Mouse (Mus musculus): Measurements from ENCODE around the gene Shc2. TPM values are rescaled to one million over a fixed set of nuclear protein-coding genes. Genes with fewer than 3 reads are reported as not detected.

The Shc2 gene
- polyA plus RNA-seq, 1 experiment from 2014 or later, result 9.4 TPM

- H3K9ac ChIP-seq (ENCODE audit: low read length), result no peak overlapping the region
- DNase-seq (ENCODE audit: low spot score), result no peak
- H3K4me2 ChIP-seq (ENCODE audit: low read depth, low read length, severe bottlenecking), result no peak overlapping the region
- H3K36me3 ChIP-seq (ENCODE audit: control insufficient read depth, insufficient read depth, low read length), result no peaks in the 10 kb centered on the region
- ATAC-seq (replicated peaks; ENCODE audit: low FRiP score), result no peak
- no peaks in the 10 kb centered on the region for H3K9me3 ChIP-seq (ENCODE audit: control insufficient read depth, low read length)
- peaks cover 1% of the 10 kb centered on the region; the same call in 1 of the 2 replicates for H3K27me3 ChIP-seq (ENCODE audit: control insufficient read depth, insufficient read depth, low read length)
- H3K4me3 ChIP-seq (ENCODE audit: low read depth, low read length), result no peak overlapping the region
- WGBS, result 87% methylated on average over 6 of the region's 6 CpGs
- no peaks in the 10 kb centered on the region for H3K4me1 ChIP-seq (replicated peaks; ENCODE audit: control insufficient read depth, insufficient read depth, low read length)
- H3K27ac ChIP-seq (ENCODE audit: low read depth, low read length), result no peak overlapping the region
These were observed 52.6 kb downstream of the Shc2 start for GRCm38 (mm10) chr10:79585136-79585535.

DNA sequence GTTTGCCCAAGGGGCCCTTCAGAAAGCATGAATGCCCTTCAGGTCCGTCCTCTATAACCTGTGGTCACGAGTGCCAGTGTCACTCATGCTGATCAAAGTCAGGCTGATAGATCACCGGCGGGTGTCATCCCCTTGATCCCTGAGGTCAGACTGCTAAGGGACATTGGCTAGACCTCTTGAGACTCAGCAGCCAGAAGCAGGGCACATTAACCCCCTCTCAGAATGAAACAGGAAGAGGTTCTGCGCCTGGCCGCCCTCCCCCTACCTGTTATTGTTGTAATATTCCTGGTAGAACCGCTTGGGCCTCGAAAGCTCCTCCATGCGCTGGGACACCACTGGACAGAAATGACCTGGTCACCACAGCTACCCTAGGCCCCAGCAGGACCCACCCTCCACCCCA is 53.3 kb downstream of the Shc2 start:
- DNase-seq (ENCODE audit: low spot score) (peak; percentile 40), ATAC-seq (replicated peaks; ENCODE audit: low FRiP score) (no peak)
- peaks cover 2% of the 10 kb centered on the region; the same call in 1 of the 2 replicates for H3K27me3 ChIP-seq (ENCODE audit: control insufficient read depth, insufficient read depth, low read length)
- 84% methylated on average over 9 of the region's 9 CpGs for WGBS
- no peaks in the 10 kb centered on the region for H3K36me3 ChIP-seq (ENCODE audit: control insufficient read depth, insufficient read depth, low read length)
- no peak overlapping the region for H3K4me2 ChIP-seq (ENCODE audit: low read depth, low read length, severe bottlenecking)
- no peak overlapping the region for H3K4me3 ChIP-seq (ENCODE audit: low read depth, low read length)
- H3K9me3 ChIP-seq (ENCODE audit: control insufficient read depth, low read length), result no peaks in the 10 kb centered on the region
- H3K27ac ChIP-seq (ENCODE audit: low read depth, low read length), result no peak overlapping the region
- no peaks in the 10 kb centered on the region for H3K4me1 ChIP-seq (replicated peaks; ENCODE audit: control insufficient read depth, insufficient read depth, low read length)
- H3K9ac ChIP-seq (ENCODE audit: low read length), result no peak overlapping the region

DNA sequence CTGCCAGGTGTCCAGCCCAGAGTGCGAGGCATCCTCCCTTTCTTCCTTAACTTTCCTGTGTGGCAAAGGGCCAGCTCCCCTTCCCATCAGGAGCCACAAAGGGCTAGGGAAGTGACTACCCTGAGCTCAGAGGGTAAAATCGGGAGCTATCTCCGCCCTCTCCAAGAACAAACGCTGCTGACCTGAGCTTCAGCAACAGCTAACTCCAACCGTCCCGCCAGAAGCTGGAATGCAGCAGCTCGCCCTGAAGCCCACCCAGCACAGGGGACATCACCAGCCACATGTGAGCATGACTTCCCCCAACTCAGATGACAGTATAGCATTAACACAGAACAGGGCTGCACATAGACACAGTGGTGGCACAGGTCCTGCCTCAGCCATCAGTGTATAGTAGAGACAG is 53.7 kb downstream of the Shc2 start:
- Histone ChIP-seq H3K9me3 (ENCODE audit: control insufficient read depth, low read length) (no peaks in the 10 kb centered on the region), H3K4me2 (ENCODE audit: low read depth, low read length, severe bottlenecking) (no peak overlapping the region), H3K36me3 (ENCODE audit: control insufficient read depth, insufficient read depth, low read length) (no peaks in the 10 kb centered on the region), H3K27me3 (ENCODE audit: control insufficient read depth, insufficient read depth, low read length) (peaks cover 2% of the 10 kb centered on the region; the same call in 1 of the 2 replicates), H3K4me3 (ENCODE audit: low read depth, low read length) (no peak overlapping the region), H3K4me1 (replicated peaks; ENCODE audit: control insufficient read depth, insufficient read depth, low read length) (no peaks in the 10 kb centered on the region), H3K27ac (ENCODE audit: low read depth, low read length) (no peak overlapping the region), H3K9ac (ENCODE audit: low read length) (no peak overlapping the region)
- ATAC-seq (replicated peaks; ENCODE audit: low FRiP score), result no peak
- peak; percentile 46 for DNase-seq (ENCODE audit: low spot score)
- WGBS, result 72% methylated on average over 7 of the region's 7 CpGs

GRCm38 (mm10) chr10:79581501-79581900 is 56.2 kb downstream of the Shc2 start:
- Histone ChIP-seq H3K9me3 (ENCODE audit: control insufficient read depth, low read length) (no peaks in the 10 kb centered on the region), H3K36me3 (ENCODE audit: control insufficient read depth, insufficient read depth, low read length) (no peaks in the 10 kb centered on the region), H3K9ac (ENCODE audit: low read length) (no peak overlapping the region), H3K27me3 (ENCODE audit: control insufficient read depth, insufficient read depth, low read length) (peaks cover 2% of the 10 kb centered on the region; the same call in 1 of the 2 replicates), H3K4me1 (replicated peaks; ENCODE audit: control insufficient read depth, insufficient read depth, low read length) (no peaks in the 10 kb centered on the region), H3K4me2 (ENCODE audit: low read depth, low read length, severe bottlenecking) (no peak overlapping the region), H3K4me3 (ENCODE audit: low read depth, low read length) (no peak overlapping the region), H3K27ac (ENCODE audit: low read depth, low read length) (no peak overlapping the region)
- ATAC-seq (replicated peaks; ENCODE audit: low FRiP score), result no peak
- DNase-seq (ENCODE audit: low spot score), result peak; percentile 41
- WGBS, result 87% methylated on average over 8 of the region's 8 CpGs

GRCm38 (mm10) chr10:79580811-79581210 is 56.9 kb downstream of the Shc2 start:
- 38% methylated on average over 6 of the region's 6 CpGs for WGBS
- no peak overlapping the region for H3K4me2 ChIP-seq (ENCODE audit: low read depth, low read length, severe bottlenecking)

DNA sequence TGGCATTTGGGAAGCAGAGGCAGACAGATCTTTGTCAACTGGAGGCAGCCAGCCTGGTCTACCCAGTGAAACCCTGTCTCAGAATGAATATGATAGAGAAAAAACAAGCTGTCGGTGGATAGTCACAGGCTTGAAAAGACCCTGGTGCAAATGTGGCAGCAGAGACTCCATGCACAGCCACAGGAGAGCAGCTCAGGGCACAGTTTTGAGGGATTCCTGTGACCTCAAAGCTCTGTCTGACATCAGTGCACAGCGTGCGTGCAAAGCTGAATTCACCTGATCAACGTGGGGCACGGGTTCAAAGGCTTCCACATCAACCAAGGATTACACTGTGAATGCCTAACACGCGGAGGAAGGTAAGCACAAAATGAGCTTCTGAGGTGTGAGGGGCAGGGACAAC is 57.4 kb downstream of the Shc2 start:
- H3K4me2 ChIP-seq (ENCODE audit: low read depth, low read length, severe bottlenecking), result no peak overlapping the region
- H3K9me3 ChIP-seq (ENCODE audit: control insufficient read depth, low read length), result no peaks in the 10 kb centered on the region
- ATAC-seq (replicated peaks; ENCODE audit: low FRiP score) (no peak), DNase-seq (ENCODE audit: low spot score) (peak; percentile 37)
- H3K36me3 ChIP-seq (ENCODE audit: control insufficient read depth, insufficient read depth, low read length), result no peaks in the 10 kb centered on the region
- H3K27ac ChIP-seq (ENCODE audit: low read depth, low read length), result no peak overlapping the region
- H3K4me3 ChIP-seq (ENCODE audit: low read depth, low read length), result no peak overlapping the region
- peaks cover 2% of the 10 kb centered on the region; the same call in 1 of the 2 replicates for H3K27me3 ChIP-seq (ENCODE audit: control insufficient read depth, insufficient read depth, low read length)
- 69% methylated on average over 7 of the region's 7 CpGs for WGBS
- H3K9ac ChIP-seq (ENCODE audit: low read length), result no peak overlapping the region
- H3K4me1 ChIP-seq (replicated peaks; ENCODE audit: control insufficient read depth, insufficient read depth, low read length), result no peaks in the 10 kb centered on the region

More at GRCm38 (mm10) chr10:79580811-79581210, 56.9 kb downstream of the Shc2 start:
- peaks cover 2% of the 10 kb centered on the region; the same call in 1 of the 2 replicates for H3K27me3 ChIP-seq (ENCODE audit: control insufficient read depth, insufficient read depth, low read length)
- no peak overlapping the region for H3K27ac ChIP-seq (ENCODE audit: low read depth, low read length)
- H3K4me1 ChIP-seq (replicated peaks; ENCODE audit: control insufficient read depth, insufficient read depth, low read length), result no peaks in the 10 kb centered on the region
- DNase-seq (ENCODE audit: low spot score) (peak; percentile 82), ATAC-seq (replicated peaks; ENCODE audit: low FRiP score) (no peak)
- no peak overlapping the region for H3K4me3 ChIP-seq (ENCODE audit: low read depth, low read length)
- H3K9me3 ChIP-seq (ENCODE audit: control insufficient read depth, low read length), result no peaks in the 10 kb centered on the region
- no peak overlapping the region for H3K9ac ChIP-seq (ENCODE audit: low read length)
- no peaks in the 10 kb centered on the region for H3K36me3 ChIP-seq (ENCODE audit: control insufficient read depth, insufficient read depth, low read length)

DNA sequence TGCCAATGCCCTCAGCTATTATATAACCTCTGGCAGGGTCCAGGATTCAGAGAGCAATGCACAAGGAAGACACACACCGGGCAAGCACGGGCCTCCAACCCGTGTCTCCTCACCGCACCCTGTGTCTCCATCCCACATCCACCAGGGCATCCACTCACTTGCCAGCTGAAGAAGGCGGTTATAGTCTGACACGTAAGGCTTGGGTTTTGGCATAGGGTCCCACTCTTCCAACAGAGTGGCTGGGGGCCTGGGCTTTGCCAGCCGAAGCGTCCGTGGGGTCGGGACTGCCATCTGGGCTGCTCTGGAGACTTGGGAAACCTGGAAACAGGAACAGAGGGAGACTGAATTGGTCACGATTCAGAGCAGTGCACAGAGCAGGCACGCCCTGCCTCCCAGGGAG is 57.9 kb downstream of the Shc2 start:
- Histone ChIP-seq H3K4me2 (ENCODE audit: low read depth, low read length, severe bottlenecking) (no peak overlapping the region), H3K4me3 (ENCODE audit: low read depth, low read length) (no peak overlapping the region), H3K4me1 (replicated peaks; ENCODE audit: control insufficient read depth, insufficient read depth, low read length) (no peaks in the 10 kb centered on the region), H3K9me3 (ENCODE audit: control insufficient read depth, low read length) (no peaks in the 10 kb centered on the region), H3K27ac (ENCODE audit: low read depth, low read length) (no peak overlapping the region), H3K9ac (ENCODE audit: low read length) (no peak overlapping the region), H3K36me3 (ENCODE audit: control insufficient read depth, insufficient read depth, low read length) (no peaks in the 10 kb centered on the region), H3K27me3 (ENCODE audit: control insufficient read depth, insufficient read depth, low read length) (peaks cover 2% of the 10 kb centered on the region; the same call in 1 of the 2 replicates)
- WGBS, result 81% methylated on average over 12 of the region's 12 CpGs
- DNase-seq (ENCODE audit: low spot score), result peak; percentile 45
- ATAC-seq (replicated peaks; ENCODE audit: low FRiP score), result no peak

DNA sequence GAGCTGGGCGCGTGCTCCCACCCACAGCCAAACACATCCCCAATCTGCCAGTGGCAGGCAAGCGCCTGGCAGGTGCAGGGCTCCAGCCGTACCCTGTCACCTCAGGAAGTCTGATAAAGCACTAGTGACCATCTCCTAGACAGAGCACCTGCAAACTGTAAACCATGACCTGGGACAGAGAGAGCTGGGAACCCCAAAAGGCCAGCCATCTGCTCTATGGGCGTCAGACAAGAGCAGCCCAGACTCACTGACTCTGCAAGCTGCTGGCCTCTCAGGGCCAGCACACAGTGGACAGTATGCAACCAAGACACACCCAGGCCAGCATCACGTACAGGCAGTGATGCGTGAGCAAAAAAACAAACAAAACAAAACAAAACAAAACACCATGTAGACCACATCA is 58.8 kb downstream of the Shc2 start:
- Histone ChIP-seq H3K27me3 (ENCODE audit: control insufficient read depth, insufficient read depth, low read length) (peaks cover 2% of the 10 kb centered on the region; the same call in 1 of the 2 replicates), H3K27ac (ENCODE audit: low read depth, low read length) (no peak overlapping the region), H3K4me2 (ENCODE audit: low read depth, low read length, severe bottlenecking) (no peak overlapping the region), H3K4me3 (ENCODE audit: low read depth, low read length) (no peak overlapping the region), H3K4me1 (replicated peaks; ENCODE audit: control insufficient read depth, insufficient read depth, low read length) (no peaks in the 10 kb centered on the region), H3K36me3 (ENCODE audit: control insufficient read depth, insufficient read depth, low read length) (no peaks in the 10 kb centered on the region), H3K9me3 (ENCODE audit: control insufficient read depth, low read length) (no peaks in the 10 kb centered on the region), H3K9ac (ENCODE audit: low read length) (no peak overlapping the region)
- ATAC-seq (replicated peaks; ENCODE audit: low FRiP score), result no peak
- peak; percentile 53 for DNase-seq (ENCODE audit: low spot score)
- WGBS, result 82% methylated on average over 7 of the region's 7 CpGs

DNA sequence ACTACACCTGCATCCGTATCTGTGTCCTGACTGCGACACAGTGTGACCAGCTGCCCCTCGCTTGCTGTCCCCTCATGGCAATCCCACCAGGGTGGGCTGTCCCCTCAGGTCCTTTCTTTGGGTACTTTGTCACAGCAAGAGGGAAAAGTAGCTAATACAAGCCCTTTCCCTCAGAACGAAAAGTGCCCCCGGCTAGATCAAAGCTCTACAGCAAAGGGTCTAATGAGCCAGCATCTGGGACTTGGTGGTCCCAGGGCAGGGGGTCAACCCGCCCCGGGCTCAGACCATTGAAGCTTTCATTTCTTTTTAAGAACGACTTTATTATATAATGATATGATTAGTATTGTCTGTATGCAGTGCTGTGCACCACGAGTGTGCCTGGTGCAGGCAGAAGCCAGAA is 59.4 kb downstream of the Shc2 start:
- H3K9ac ChIP-seq (ENCODE audit: low read length), result no peak overlapping the region
- H3K27ac ChIP-seq (ENCODE audit: low read depth, low read length), result no peak overlapping the region
- WGBS, result 43% methylated on average over 9 of the region's 9 CpGs
- no peak overlapping the region for H3K4me2 ChIP-seq (ENCODE audit: low read depth, low read length, severe bottlenecking)
- no peaks in the 10 kb centered on the region for H3K4me1 ChIP-seq (replicated peaks; ENCODE audit: control insufficient read depth, insufficient read depth, low read length)
- DNase-seq (ENCODE audit: low spot score) (peak; percentile 50), ATAC-seq (replicated peaks; ENCODE audit: low FRiP score) (no peak)
- H3K36me3 ChIP-seq (ENCODE audit: control insufficient read depth, insufficient read depth, low read length), result no peaks in the 10 kb centered on the region
- no peak overlapping the region for H3K4me3 ChIP-seq (ENCODE audit: low read depth, low read length)
- no peaks in the 10 kb centered on the region for H3K9me3 ChIP-seq (ENCODE audit: control insufficient read depth, low read length)
- H3K27me3 ChIP-seq (ENCODE audit: control insufficient read depth, insufficient read depth, low read length), result peaks cover 2% of the 10 kb centered on the region; the same call in 1 of the 2 replicates

Data from forebrain, embryonic 11.5 days (tissue).